Mouse (Mus musculus) CH12.LX (cell line): ENCODE data around the gene Tbrg4. TPM values are rescaled to one million over a fixed set of nuclear protein-coding genes. Genes with fewer than 3 reads are reported as not detected.

ENCODE experiments used
- DNase-seq: peaks from one replicate; pipeline ENCODE4 v3.0.0-alpha.2; 2013; ENCODE audit errors: extremely low read depth
- H3K27ac ChIP-seq: 2 replicates; pipeline ENCODE4 v1.5.1; 2012; ENCODE audit warnings: low read depth, mild to moderate bottlenecking, control low read depth, moderate library complexity; ENCODE audit not compliant: insufficient read depth
- H3K27me3 ChIP-seq: replicated peaks from 2 replicates; pipeline ENCODE3; 2012; ENCODE audit warnings: inconsistent platforms
- H3K36me3 ChIP-seq, 2 experiments: replicated peaks in 1 of 2; 2 replicates each; pipeline versions ENCODE3 to v1.6.1; 2012; ENCODE audit warnings: inconsistent platforms in 1 of 2, low read length in 1 of 2, mild to moderate bottlenecking in 1 of 2, mixed read lengths in 1 of 2, moderate library complexity in 1 of 2; ENCODE audit not compliant: control insufficient read depth in 1 of 2, insufficient read depth in 1 of 2
- H3K4me1 ChIP-seq, 2 experiments: 2 replicates each; pipeline ENCODE4 v1.6.1; 2012; ENCODE audit warnings: inconsistent platforms in 1 of 2, moderate library complexity in 1 of 2; ENCODE audit not compliant: insufficient read depth in 2 of 2, control insufficient read depth in 1 of 2
- H3K4me2 ChIP-seq: 2 replicates; pipeline ENCODE4 v1.6.1; 2012; ENCODE audit warnings: low read depth, mild to moderate bottlenecking, control low read depth; ENCODE audit not compliant: poor library complexity, insufficient read depth, severe bottlenecking
- H3K4me3 ChIP-seq, 3 experiments: fragments of 150-350 bp in 1 of 3; sonication (generic) in 1 of 3; replicated peaks in 1 of 3; 2 replicates each; pipeline versions ENCODE3 to v1.5.1; 2011 to 2012; ENCODE audit warnings: low read depth in 2 of 3, low read length in 2 of 3, mild to moderate bottlenecking in 2 of 3, moderate library complexity in 2 of 3, control low read depth in 1 of 3, improper control_type of control experiment in 1 of 3, inconsistent platforms in 1 of 3, mixed read lengths in 1 of 3; ENCODE audit not compliant: poor library complexity in 1 of 3
- H3K79me2 ChIP-seq: replicated peaks from 2 replicates; pipeline ENCODE4 v1.6.1; 2012; ENCODE audit warnings: mild to moderate bottlenecking, moderate library complexity; ENCODE audit not compliant: control insufficient read depth, poor library complexity, insufficient read depth, severe bottlenecking; ENCODE audit errors: extremely low read depth
- H3K9ac ChIP-seq: 2 replicates; pipeline ENCODE4 v1.6.1; 2012; ENCODE audit warnings: low read depth, mild to moderate bottlenecking, control low read depth, moderate library complexity; ENCODE audit not compliant: insufficient read depth
- H3K9me3 ChIP-seq: replicated peaks from 2 replicates; pipeline ENCODE3; 2012; ENCODE audit warnings: low read length, inconsistent platforms, mixed read lengths
- PAX5 ChIP-seq: IDR thresholded peaks from 2 replicates; pipeline ENCODE4 v1.6.1; 2012; ENCODE audit warnings: low read length, inconsistent platforms, mixed read lengths
- dilution Hi-C: fragments of 300-500 bp; cut with MboI; formaldehyde crosslinking; loops from 2 replicates; pipeline ENCODE4 v1.14.3; 2020; ENCODE audit warnings: low sequenced_read_pairs; ENCODE audit not compliant: extremely low pct_unique_long_range_greater_than_20kb, extremely low pct_ligation_motif_present
- in situ Hi-C: fragments of 300-500 bp; cut with MboI; formaldehyde crosslinking; loops from 3 replicates; pipeline ENCODE4 v1.14.3; 2019; ENCODE audit warnings: low sequenced_read_pairs, low pct_ligation_motif_present, low pct_unique_long_range_greater_than_20kb, mixed read lengths
- polyA plus RNA-seq: library from polyadenylated mRNA; unstranded; fragments of >175 nt; gene quantifications from 2 replicates; pipeline ENCODE4 v1.2.1, GENCODE M21; 2012; ENCODE audit warnings: low read depth; ENCODE audit not compliant: insufficient read length
- total RNA-seq, 2 experiments: library from RNA; depleted of rRNA; stranded (reverse); fragments of 300-350 nt in 1 of 2; fragments of >200 nt in 1 of 2; gene quantifications; 2 replicates each; pipeline ENCODE4 v1.2.3; 2012 to 2014

Tbrg4 gene
- total and polyA plus RNA-seq, 3 experiments, result 69.0 to 191 (median 93.1) TPM

DNA sequence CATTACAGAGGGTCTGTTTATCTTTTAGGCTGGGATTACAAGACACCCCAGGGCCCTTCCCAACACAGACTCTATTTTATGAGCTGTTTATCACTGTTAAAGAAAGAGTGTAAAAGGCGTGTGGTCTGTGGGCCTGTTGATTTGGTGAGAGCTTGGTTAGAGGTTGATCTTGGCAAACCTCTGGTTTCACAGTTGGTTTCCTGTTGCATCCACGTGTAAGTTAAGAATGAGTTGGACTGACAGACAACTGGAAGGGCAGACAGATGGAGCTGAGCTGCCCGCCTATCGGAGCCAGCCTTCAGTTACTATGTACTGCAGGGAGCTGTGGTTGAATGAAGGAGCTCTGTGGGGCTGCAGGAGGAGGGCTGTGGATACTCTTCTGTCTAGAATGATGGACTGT, 59.4 kb downstream of the Tbrg4 start:
- DNase-seq, result no peak
- Histone ChIP-seq H3K4me1 (peaks cover 6 to 33% of the 10 kb centered on the region in 2 experiments; a peak in 3 of 4 replicates), H3K36me3 (peaks cover 8 to 79% of the 10 kb centered on the region in 2 experiments), H3K9me3 (no peaks in the 10 kb centered on the region), H3K27ac (no peak overlapping the region), H3K27me3 (no peaks in the 10 kb centered on the region), H3K4me3 (no peak overlapping the region), H3K9ac (no peak overlapping the region), H3K79me2 (peaks cover under 1% of the 10 kb centered on the region; the same call in 1 of the 2 replicates), H3K4me2 (no peak overlapping the region)
- in situ Hi-C loops, result no loop called here
- dilution Hi-C loops, result no loop called here
- no peak for TF ChIP-seq PAX5

Other genes starting within 250 kb of the Tbrg4 start
- gene Zmiz2, start 237.0 kb downstream of the Tbrg4 start, total RNA-seq (2012; rRNA removed), result 33.1 and 46.3 TPM in 2 replicates
- 8.5 and 10.6 TPM in 2 replicates for gene Zmiz2, start 237.0 kb downstream of the Tbrg4 start, total RNA-seq (2014; rRNA removed)
- 197 and 238 TPM in 2 replicates for gene Zmiz2, start 237.0 kb downstream of the Tbrg4 start, polyA plus RNA-seq
- gene Ppia, start 210.6 kb downstream of the Tbrg4 start, total RNA-seq (2012; rRNA removed), result 8,867 and 10,240 TPM in 2 replicates
- gene Ppia, start 210.6 kb downstream of the Tbrg4 start, total RNA-seq (2014; rRNA removed), result 9,428 and 9,904 TPM in 2 replicates
- 5,045 and 5,764 TPM in 2 replicates for gene Ppia, start 210.6 kb downstream of the Tbrg4 start, polyA plus RNA-seq
- 51.4 and 73.2 TPM in 2 replicates for gene H2afv, start 181.6 kb downstream of the Tbrg4 start, total RNA-seq (2012; rRNA removed)
- gene H2afv, start 181.6 kb downstream of the Tbrg4 start, total RNA-seq (2014; rRNA removed), result 37.8 and 46.6 TPM in 2 replicates
- 63.7 and 67.6 TPM in 2 replicates for gene H2afv, start 181.6 kb downstream of the Tbrg4 start, polyA plus RNA-seq
- 19.3 and 29.7 TPM in 2 replicates for gene Purb, start 150.2 kb downstream of the Tbrg4 start, total RNA-seq (2012; rRNA removed)
- 45.2 and 50.5 TPM in 2 replicates for gene Purb, start 150.2 kb downstream of the Tbrg4 start, total RNA-seq (2014; rRNA removed)
- gene Purb, start 150.2 kb downstream of the Tbrg4 start, polyA plus RNA-seq, result 35.0 and 42.4 TPM in 2 replicates
- gene Myo1g, start 105.1 kb downstream of the Tbrg4 start, total RNA-seq (2012; rRNA removed), result 279 and 335 TPM in 2 replicates
- gene Myo1g, start 105.1 kb downstream of the Tbrg4 start, total RNA-seq (2014; rRNA removed), result 265 and 268 TPM in 2 replicates
- 279 and 284 TPM in 2 replicates for gene Myo1g, start 105.1 kb downstream of the Tbrg4 start, polyA plus RNA-seq
- gene Ccm2, start 79.2 kb downstream of the Tbrg4 start, total RNA-seq (2012; rRNA removed), result 30.4 and 31.6 TPM in 2 replicates
- gene Ccm2, start 79.2 kb downstream of the Tbrg4 start, total RNA-seq (2014; rRNA removed), result 32.7 and 32.9 TPM in 2 replicates
- 29.4 and 34.5 TPM in 2 replicates for gene Ccm2, start 79.2 kb downstream of the Tbrg4 start, polyA plus RNA-seq
- gene Nacad, start 20.0 kb downstream of the Tbrg4 start, total RNA-seq (2012; rRNA removed), result 0.13 TPM in 2 replicates
- not detected in 2 replicates for gene Nacad, start 20.0 kb downstream of the Tbrg4 start, total RNA-seq (2014; rRNA removed)
- 0.34 TPM in 1 of 2 replicates, not detected in the other for gene Nacad, start 20.0 kb downstream of the Tbrg4 start, polyA plus RNA-seq
- gene Wap, start 12.6 kb upstream of the Tbrg4 start, total RNA-seq (2012; rRNA removed), result not detected in 2 replicates
- not detected in 2 replicates for gene Wap, start 12.6 kb upstream of the Tbrg4 start, total RNA-seq (2014; rRNA removed)
- not detected in 2 replicates for gene Wap, start 12.6 kb upstream of the Tbrg4 start, polyA plus RNA-seq
- gene Ramp3, start 32.5 kb upstream of the Tbrg4 start, total RNA-seq (2012; rRNA removed), result 0.21 TPM in 1 of 2 replicates, not detected in the other
- not detected in 2 replicates for gene Ramp3, start 32.5 kb upstream of the Tbrg4 start, total RNA-seq (2014; rRNA removed)
- gene Ramp3, start 32.5 kb upstream of the Tbrg4 start, polyA plus RNA-seq, result not detected in 2 replicates
- not detected in 2 replicates for gene Gm11983, start 211.6 kb upstream of the Tbrg4 start, total RNA-seq (2012; rRNA removed)
- not detected in 2 replicates for gene Gm11983, start 211.6 kb upstream of the Tbrg4 start, total RNA-seq (2014; rRNA removed)
- gene Gm11983, start 211.6 kb upstream of the Tbrg4 start, polyA plus RNA-seq, result 0.38 TPM in 1 of 2 replicates, not detected in the other